Mouse (Mus musculus): ENCODE measurements at regions not wholly inside any gene's neighbourhood (a gene's known extent, or its start where the extent isn't known, plus 50 kb on each side); places are given as distances from the start of the nearest gene placed in this dataset.

- TF ChIP-seq CTCF (IDR thresholded peaks at IDR 0.05) (no peak), EP300 (IDR thresholded peaks at IDR 0.05) (no peak)
These were observed 59.1 kb upstream of the 1700021F07Rik start for GRCm38 (mm10) chr2:173463313-173463712.

Measured in lung, postnatal 0 days (tissue).